Mouse (Mus musculus) adrenal gland, adult (tissue): ENCODE data around the gene Ncapd3.

Source experiments
- DNase-seq, 2 experiments: peaks; one replicate each; pipeline ENCODE4 v3.0.0; 2022 to 2023; ENCODE audit warnings: low spot score in 1 of 2; ENCODE audit not compliant: inconsistent age in 2 of 2

Ncapd3 gene

GRCm38 (mm10) chr9:27029828-27030762 lies at the start of gene Ncapd3, which contains the start of gene Vps26b:
Gene Ncapd3 (plus strand): TSS chr9:27030175.
Gene Vps26b (minus strand): TSS chr9:27030065.
- DNase-seq = peak; percentile 97 to 99

- DNase-seq = no peak
These were observed 44.8 kb upstream of the Ncapd3 start for GRCm38 (mm10) chr9:26985090-26985613.

GRCm38 (mm10) chr9:26985668-26986277 lies 44.2 kb upstream of the Ncapd3 start:
- DNase-seq = no peak

GRCm38 (mm10) chr9:26990181-26990580 lies 39.8 kb upstream of the Ncapd3 start:
- no peak for DNase-seq

- no peak for DNase-seq
These were observed 36.9 kb upstream of the Ncapd3 start for GRCm38 (mm10) chr9:26993118-26993517.

GRCm38 (mm10) chr9:26993900-26994299 lies 36.1 kb upstream of the Ncapd3 start:
- no peak for DNase-seq

GRCm38 (mm10) chr9:26997062-26997461 lies 32.9 kb upstream of the Ncapd3 start:
- peak in 1 of 2 experiments; percentile 47 for DNase-seq

GRCm38 (mm10) chr9:26997501-26997900 lies 32.5 kb upstream of the Ncapd3 start:
- peak in 1 of 2 experiments; percentile 35 for DNase-seq

GRCm38 (mm10) chr9:26998669-26999460 lies 31.1 kb upstream of the Ncapd3 start:
- no peak for DNase-seq

- peak; percentile 96 to 98 for DNase-seq
These were observed 30.2 kb upstream of the Ncapd3 start, which contains the start of the genes Acad8 and Thyn1 for GRCm38 (mm10) chr9:26999461-27000395. Gene Acad8 (minus strand): TSS chr9:26999566. Gene Thyn1 (plus strand): TSS chr9:26999710.

GRCm38 (mm10) chr9:27005231-27005630 lies 24.7 kb upstream of the Ncapd3 start:
- no peak for DNase-seq

GRCm38 (mm10) chr9:27005933-27006332 lies 24.0 kb upstream of the Ncapd3 start:
- no peak for DNase-seq

- no peak for DNase-seq
These were observed 23.1 kb upstream of the Ncapd3 start for GRCm38 (mm10) chr9:27006866-27007265.

- DNase-seq = no peak
These were observed 20.7 kb upstream of the Ncapd3 start for GRCm38 (mm10) chr9:27009231-27009630.

GRCm38 (mm10) chr9:27011572-27011971 lies 18.4 kb upstream of the Ncapd3 start:
- DNase-seq = no peak

GRCm38 (mm10) chr9:27018961-27019360 lies 11.0 kb upstream of the Ncapd3 start:
- DNase-seq = no peak

- DNase-seq = no peak
These were observed 6.3 kb upstream of the Ncapd3 start for GRCm38 (mm10) chr9:27023681-27024080.

- DNase-seq = no peak
These were observed 3.3 kb upstream of the Ncapd3 start for GRCm38 (mm10) chr9:27026708-27027107.

- peak in 1 of 2 experiments; percentile 50 for DNase-seq
These were observed 750 bp upstream of the Ncapd3 start for GRCm38 (mm10) chr9:27029022-27029827.
